Comparison of ENCODE assay signal across 19 mouse cellular contexts in genomic region chr17:31505013-31505412, GRCm38 (mm10). TPM values are rescaled to one million over a fixed set of nuclear protein-coding genes. Genes with fewer than 3 reads are reported as not detected.
A peak's percentile ranks its signal among the peaks of the same experiment; 100 is the strongest.
DNase-seq lines count a peak whose midpoint lies in the region; ATAC-seq and TF ChIP-seq lines count a peak whose summit lies in the region.
"Had no signal": no experiment of that assay in that cellular context is flagged by ENCODE, and none has a peak within 500 bp of the region (broad histone marks: within the 10 kb centered on the region; RNA-seq: fewer than 3 reads in every experiment).

No protein-coding gene starts in this region.

- no peaks in the 10 kb centered on the region for H3K9me3 ChIP-seq in E14TG2a.4 (ENCODE audit: low read length)
- H3K9me3 ChIP-seq in kidney, postnatal 0 days (replicated peaks; ENCODE audit: low read length) = no peaks in the 10 kb centered on the region
- H3K9me3 ChIP-seq: liver, embryonic 12.5 days; midbrain, embryonic 12.5 days had no signal

- H3K4me3 ChIP-seq in E14TG2a.4 (replicated peaks; ENCODE audit: low read length) = peak overlapping the region; percentile 24
- no peak overlapping the region for H3K4me3 ChIP-seq in kidney, postnatal 0 days (replicated peaks; ENCODE audit: low read depth, low read length)
- H3K4me3 ChIP-seq: liver, embryonic 12.5 days; midbrain, embryonic 12.5 days had no signal

- peaks cover 70% of the 10 kb centered on the region for H3K4me1 ChIP-seq in E14TG2a.4 (replicated peaks; ENCODE audit: low read depth, low read length)
- peaks cover 15% of the 10 kb centered on the region; the same call in 1 of the 2 replicates for H3K4me1 ChIP-seq in kidney, postnatal 0 days (replicated peaks; ENCODE audit: insufficient read depth, low read length)

- H3K4me2 ChIP-seq in kidney, postnatal 0 days (ENCODE audit: low read length) = 0 out of 2 replicates have a peak overlapping the region, but pooled peaks have one; percentile 3
- H3K4me2 ChIP-seq: liver, embryonic 12.5 days; lung, embryonic 14.5 days; midbrain, embryonic 12.5 days had no signal

- peaks cover 99% of the 10 kb centered on the region for H3K36me3 ChIP-seq in E14TG2a.4 (ENCODE audit: insufficient read depth, low read length)
- H3K36me3 ChIP-seq in kidney, postnatal 0 days (ENCODE audit: insufficient read depth, low read length) = peaks cover 53% of the 10 kb centered on the region

- WGBS in kidney, postnatal 0 days = 35% methylated on average over 5 of the region's 5 CpGs

- DNase-seq in gastrocnemius, adult 18-20 months (ENCODE audit: low spot score) = peak; percentile 16
- DNase-seq in gastrocnemius, adult 8-10 months (ENCODE audit: low spot score in 2 of 2) = no peak
- DNase-seq in kidney, adult 11 months = peak; percentile 93
- DNase-seq in kidney, postnatal 0 days (ENCODE audit: low spot score) = peak; percentile 40
- DNase-seq in urinary bladder, adult 18-20 months (ENCODE audit: low spot score in 2 of 2) = no peak
- no peak for DNase-seq in adipocyte (ENCODE audit: low spot score)
- no peak for DNase-seq in frontal cortex, postnatal 25 days (ENCODE audit: low spot score in 2 of 2)
- DNase-seq: adrenal gland, adult 2 months; B cell, adult 2 months; cerebellum, adult 11 months; cerebellum, postnatal 36 days; heart, postnatal 4 days; lung, embryonic 14.5 days; lung, postnatal 4 days; thymus, postnatal 14 days had no signal

- H3K9ac ChIP-seq in kidney, postnatal 0 days (ENCODE audit: low read depth, low read length) = no peak overlapping the region
- H3K9ac ChIP-seq: liver, embryonic 12.5 days; lung, embryonic 14.5 days; midbrain, embryonic 12.5 days had no signal

- H3K27me3 ChIP-seq in E14TG2a.4 (ENCODE audit: insufficient read depth, low read length) = no peaks in the 10 kb centered on the region
- H3K27me3 ChIP-seq in kidney, postnatal 0 days (ENCODE audit: insufficient read depth, low read length) = no peaks in the 10 kb centered on the region
- H3K27me3 ChIP-seq: liver, embryonic 12.5 days; midbrain, embryonic 12.5 days had no signal

- peak; percentile 71 for ATAC-seq in kidney, postnatal 0 days (replicated peaks; ENCODE audit: low FRiP score, low read depth)
- ATAC-seq: intestine, postnatal 0 days; liver, embryonic 12.5 days had no signal

- peak overlapping the region; percentile 83 for H3K27ac ChIP-seq in kidney, postnatal 0 days
- H3K27ac ChIP-seq: liver, embryonic 12.5 days; midbrain, embryonic 12.5 days had no signal

- TF ChIP-seq CTCF in E14TG2a.4 (conservative IDR thresholded peaks at IDR 0.05; ENCODE audit: low read length) = no peak
- TF ChIP-seq CTCF in kidney, postnatal 0 days (IDR thresholded peaks at IDR 0.05; ENCODE audit: low read depth) = no peak

RNA-seq across cellular contexts. Expression of gene Wdr4, which starts 14.8 kb away (rescaled TPM):
- 1 to 10 TPM; 4.6 to 7.5 TPM for total RNA-seq in gastrocnemius, adult 18-20 months (2021)
- total RNA-seq in gastrocnemius, adult 8-10 months (2022) = 1 to 10 TPM; 5.4 to 6.6 (median 5.7) TPM
- 25.9 and 28.8 TPM in 2 replicates for polyA plus RNA-seq in kidney, postnatal 0 days (2015; fragmentation: Nextera tagmentation; extraction: Ambion mirVana)

RNA-seq across cellular contexts. Expression of gene Ndufv3, which starts 14.9 kb away (rescaled TPM):
- total RNA-seq in gastrocnemius, adult 18-20 months (2021) = 100 to 1,000 TPM; 469 to 480 TPM
- 100 to 1,000 TPM; 461 to 515 (median 488) TPM for total RNA-seq in gastrocnemius, adult 8-10 months (2022)
- 353 and 364 TPM in 2 replicates for polyA plus RNA-seq in kidney, postnatal 0 days (2015; fragmentation: Nextera tagmentation; extraction: Ambion mirVana)

RNA-seq across cellular contexts. Expression of gene Pknox1, which starts 59.5 kb away (rescaled TPM):
- 10 to 100 TPM in 1 of 2 experiments, 1 to 10 TPM in 1; 5.8 to 11.4 TPM for total RNA-seq in gastrocnemius, adult 18-20 months (2021)
- 10 to 100 TPM in 1 of 4 experiments, 1 to 10 TPM in 3; 5.6 to 10.3 (median 7.2) TPM for total RNA-seq in gastrocnemius, adult 8-10 months (2022)
- 21.5 and 24.6 TPM in 2 replicates for polyA plus RNA-seq in kidney, postnatal 0 days (2015; fragmentation: Nextera tagmentation; extraction: Ambion mirVana)

Comparison
In these comparisons a context has a peak if more than half of its experiments do, and no peak if none do; other contexts are left out.
1. DNase-seq: peak in gastrocnemius, adult 18-20 months (single experiment), kidney, adult 11 months (single experiment) and kidney, postnatal 0 days (single experiment); none in gastrocnemius, adult 8-10 months (0 of 2), urinary bladder, adult 18-20 months (0 of 2), adipocyte (single experiment) and frontal cortex, postnatal 25 days (0 of 2).